Mouse (Mus musculus) G1E (cell line): ENCODE measurements at regions not wholly inside any gene's neighbourhood (a gene's known extent, or its start where the extent isn't known, plus 50 kb on each side); places are given as distances from the start of the nearest gene placed in this dataset.

Experiments
- CTCF ChIP-seq: IDR thresholded peaks from 2 replicates; pipeline ENCODE4 v1.5.1; 2012; ENCODE audit warnings: low read depth, low read length, inconsistent platforms, mixed read lengths
- POLR2AphosphoS5 ChIP-seq: IDR thresholded peaks from 2 replicates; pipeline ENCODE4 v1.6.1; 2012; ENCODE audit warnings: low read depth, low read length, inconsistent platforms; ENCODE audit not compliant: insufficient replicate concordance

DNA sequence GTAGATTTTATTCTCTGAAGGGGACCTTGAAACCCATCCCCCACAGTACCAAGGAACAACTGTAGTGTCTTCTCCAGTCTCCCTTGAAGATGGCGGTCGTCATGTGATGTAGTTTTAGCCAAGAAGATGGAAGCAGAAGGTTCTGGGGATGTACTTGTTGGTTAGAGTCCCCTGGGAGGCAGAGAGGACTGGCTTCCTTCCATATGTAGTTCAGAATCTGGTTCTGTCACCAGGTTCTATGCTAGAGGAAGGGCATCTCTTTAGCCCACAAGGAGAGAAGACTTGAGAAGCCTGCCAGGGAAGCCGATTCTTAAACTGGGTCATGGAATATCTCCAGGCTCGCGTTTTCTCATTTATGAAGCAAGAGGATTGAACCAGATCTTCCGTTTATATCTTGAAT lies 58.7 kb upstream of the Cry1 start:
- TF ChIP-seq CTCF (no peak), POLR2AphosphoS5 (no peak)
